Mouse (Mus musculus): ENCODE data around the gene Plet1. TPM values are rescaled to one million over a fixed set of nuclear protein-coding genes. Genes with fewer than 3 reads are reported as not detected.

Gene Plet1
- total RNA-seq (2021), result 1 to 10 TPM; 1.2 to 2.6 TPM

GRCm38 (mm10) chr9:50494311-50494710 is at the start of gene Plet1:
TSS of gene Plet1 (plus strand) at chr9:50494525.
- intact Hi-C loops (cut with DNase I), result no loop called here
- DNase-seq, result no peak

- peak; percentile 33 to 50 for DNase-seq
- intact Hi-C loops (cut with DNase I), result loop anchor here (10.0 kb wide), 1 partner anchor 286 kb away; the partner anchor contains the start of gene Dixdc1
Observed at GRCm38 (mm10) chr9:50449048-50449447, 45.3 kb upstream of the Plet1 start.

- DNase-seq, result no peak
- intact Hi-C loops (cut with DNase I), result loop anchor here (2.0 kb wide), 1 partner anchor 77 kb away; the partner anchor contains the start of gene Pts
Observed at GRCm38 (mm10) chr9:50451456-50452218, 42.7 kb upstream of the Plet1 start.

- intact Hi-C loops (cut with DNase I), result loop anchor here (2.0 kb wide), 1 partner anchor 76 kb away; the partner anchor contains the start of gene Pts
- DNase-seq, result peak; percentile 77 to 92
Observed at GRCm38 (mm10) chr9:50452303-50452775, 42.0 kb upstream of the Plet1 start.

- DNase-seq, result no peak
- intact Hi-C loops (cut with DNase I), result no loop called here
Observed at GRCm38 (mm10) chr9:50457596-50457995, 36.7 kb upstream of the Plet1 start.

- DNase-seq, result no peak
- intact Hi-C loops (cut with DNase I), result no loop called here
Observed at GRCm38 (mm10) chr9:50459537-50459936, 34.8 kb upstream of the Plet1 start.

GRCm38 (mm10) chr9:50462494-50463204 is 31.7 kb upstream of the Plet1 start:
- intact Hi-C loops (cut with DNase I), result loop anchor here (1.0 to 5.0 kb wide), 2 partner anchors 66 to 140 kb away; partner anchors contain the start of genes Pts, Sdhd and Timm8b
- peak; percentile 79 to 89 for DNase-seq

- no peak for DNase-seq
- intact Hi-C loops (cut with DNase I), result loop anchor here (1.0 to 5.0 kb wide), 2 partner anchors 65 to 139 kb away; partner anchors contain the start of genes Pts, Sdhd and Timm8b
Observed at GRCm38 (mm10) chr9:50463205-50463508, 31.2 kb upstream of the Plet1 start.

- intact Hi-C loops (cut with DNase I), result no loop called here
- DNase-seq, result no peak
Observed at GRCm38 (mm10) chr9:50470377-50471100, 23.8 kb upstream of the Plet1 start.

GRCm38 (mm10) chr9:50471181-50471901 is 23.0 kb upstream of the Plet1 start:
- intact Hi-C loops (cut with DNase I), result no loop called here
- DNase-seq, result no peak

- no peak for DNase-seq
- intact Hi-C loops (cut with DNase I), result no loop called here
Observed at GRCm38 (mm10) chr9:50475318-50475717, 19.0 kb upstream of the Plet1 start.

- no peak for DNase-seq
- intact Hi-C loops (cut with DNase I), result no loop called here
Observed at GRCm38 (mm10) chr9:50475745-50476144, 18.6 kb upstream of the Plet1 start.

GRCm38 (mm10) chr9:50476651-50477050 is 17.7 kb upstream of the Plet1 start:
- intact Hi-C loops (cut with DNase I), result no loop called here
- no peak for DNase-seq

- intact Hi-C loops (cut with DNase I), result no loop called here
- DNase-seq, result no peak
Observed at GRCm38 (mm10) chr9:50477270-50477669, 17.1 kb upstream of the Plet1 start.

- intact Hi-C loops (cut with DNase I), result no loop called here
- no peak for DNase-seq
Observed at GRCm38 (mm10) chr9:50478826-50479225, 15.5 kb upstream of the Plet1 start.

- intact Hi-C loops (cut with DNase I), result no loop called here
Observed at GRCm38 (mm10) chr9:50479476-50479875, 14.8 kb upstream of the Plet1 start.

GRCm38 (mm10) chr9:50482743-50483142 is 11.6 kb upstream of the Plet1 start:
- no peak for DNase-seq
- intact Hi-C loops (cut with DNase I), result no loop called here

More at GRCm38 (mm10) chr9:50479476-50479875, 14.8 kb upstream of the Plet1 start:
- no peak for DNase-seq

GRCm38 (mm10) chr9:50485521-50485920 is 8.8 kb upstream of the Plet1 start:
- intact Hi-C loops (cut with DNase I), result no loop called here

GRCm38 (mm10) chr9:50490836-50491235 is 3.5 kb upstream of the Plet1 start:
- DNase-seq, result no peak
- intact Hi-C loops (cut with DNase I), result no loop called here

More at GRCm38 (mm10) chr9:50485521-50485920, 8.8 kb upstream of the Plet1 start:
- no peak for DNase-seq

GRCm38 (mm10) chr9:50491531-50492045 is 2.7 kb upstream of the Plet1 start:
- intact Hi-C loops (cut with DNase I), result no loop called here
- DNase-seq, result no peak

All from heart, postnatal 10 days (tissue).